Mouse (Mus musculus) spleen, adult 18-20 months (tissue): ENCODE measurements at regions not wholly inside any gene's neighbourhood (a gene's known extent, or its start where the extent isn't known, plus 50 kb on each side); places are given as distances from the start of the nearest gene placed in this dataset.
A peak's percentile ranks its signal among the peaks of the same experiment; 100 is the strongest.
"Not testable (repeated sequence)": the region's sequence is repeated elsewhere in the genome, so short reads cannot be mapped to it uniquely, and the experiment has no call there.

Source experiments
- DNase-seq, 2 experiments: peaks; one replicate each; pipeline ENCODE4 v3.0.0; 2022; ENCODE audit warnings: mixed read lengths in 2 of 2

DNA sequence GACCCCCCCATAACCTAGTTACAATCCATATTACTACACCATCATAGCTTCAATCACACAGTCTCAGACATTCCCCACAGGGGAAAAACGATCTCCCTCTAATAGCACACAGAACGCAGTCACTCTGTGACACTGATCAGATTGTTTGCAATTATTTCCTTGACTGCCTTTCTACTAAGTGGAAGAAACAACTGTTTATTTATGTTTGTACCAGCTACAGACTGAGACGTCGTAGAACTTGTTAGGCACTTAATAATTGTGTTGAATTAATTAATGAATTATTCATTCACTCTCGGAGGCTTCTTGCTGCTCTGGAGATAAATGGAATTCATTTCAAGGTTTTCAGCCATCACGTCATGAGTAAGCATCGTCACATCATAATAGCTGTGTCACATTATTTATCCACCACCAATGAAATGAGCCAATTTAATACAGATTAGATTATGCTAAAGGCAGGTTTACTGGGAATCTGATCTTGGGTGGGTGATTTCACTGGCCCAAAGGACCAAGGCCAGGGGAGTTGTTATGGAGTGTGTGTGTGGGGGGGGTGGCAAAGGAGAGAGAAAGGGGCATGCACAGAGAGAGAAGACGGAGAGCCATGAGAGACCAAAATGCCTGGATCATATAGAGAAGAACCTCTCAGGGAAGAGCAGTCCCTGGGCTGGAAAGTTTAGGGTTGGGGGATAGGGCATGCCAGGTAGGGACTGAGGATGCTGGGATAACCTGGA is 355.7 kb upstream of the Zwint start:
- no peak for DNase-seq

DNA sequence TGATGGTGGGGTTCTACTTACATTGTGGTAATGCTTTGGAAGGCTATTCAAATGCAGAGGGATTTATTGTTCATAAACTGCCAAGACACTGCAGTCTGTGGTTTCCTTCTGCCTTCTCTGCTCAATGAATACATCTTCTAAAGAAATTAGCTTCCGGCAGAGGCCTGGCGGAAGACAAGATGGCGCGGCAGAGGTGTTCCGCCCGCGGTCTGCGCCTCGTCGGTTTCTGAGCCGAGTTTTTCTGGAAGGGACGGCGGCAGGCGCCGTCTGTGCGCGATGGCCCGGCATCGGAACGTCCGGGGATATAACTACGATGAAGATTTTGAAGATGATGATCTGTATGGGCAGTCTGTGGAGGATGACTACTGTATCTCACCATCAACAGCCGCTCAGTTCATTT is 345.6 kb upstream of the Zwint start:
- not testable (repeated sequence) for DNase-seq

DNA sequence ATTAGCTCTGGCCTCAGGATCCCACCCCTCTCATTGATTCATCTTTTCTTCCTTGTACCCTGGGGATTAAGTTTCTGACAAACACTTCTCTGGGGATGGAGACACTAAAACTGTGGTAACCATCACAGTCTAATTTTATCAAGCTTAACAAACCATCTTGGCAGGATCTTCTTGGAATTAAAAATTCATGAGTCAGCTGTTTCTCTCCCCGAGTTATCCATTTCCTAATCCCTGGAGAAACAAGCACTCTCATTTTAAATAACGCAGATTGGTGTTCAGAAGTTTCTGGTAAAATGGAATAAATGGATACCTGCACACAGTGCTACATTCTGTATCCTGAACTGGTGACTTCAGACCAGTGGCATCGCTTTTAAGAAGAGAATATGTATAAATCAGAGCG is 336.3 kb upstream of the Zwint start:
- no peak for DNase-seq

DNA sequence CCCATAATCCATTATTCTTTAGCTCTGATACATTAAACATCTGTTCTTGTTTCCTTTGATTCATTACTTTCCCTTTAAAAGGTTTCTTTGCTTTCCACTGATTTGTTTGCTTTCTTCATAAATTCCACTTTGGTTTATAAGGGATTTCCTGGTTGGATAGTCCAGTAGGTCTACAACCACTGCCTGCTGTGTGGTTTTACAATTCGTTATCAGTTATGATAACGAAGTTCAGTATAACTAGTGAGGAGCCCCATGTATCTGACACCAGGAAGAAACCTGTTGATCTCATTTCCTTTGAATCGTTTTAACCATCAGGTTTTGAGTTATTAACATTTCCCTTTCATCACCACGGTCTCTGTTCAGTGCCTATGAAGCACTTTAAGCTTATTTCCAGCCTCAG is 334.3 kb upstream of the Zwint start:
- no peak for DNase-seq

DNA sequence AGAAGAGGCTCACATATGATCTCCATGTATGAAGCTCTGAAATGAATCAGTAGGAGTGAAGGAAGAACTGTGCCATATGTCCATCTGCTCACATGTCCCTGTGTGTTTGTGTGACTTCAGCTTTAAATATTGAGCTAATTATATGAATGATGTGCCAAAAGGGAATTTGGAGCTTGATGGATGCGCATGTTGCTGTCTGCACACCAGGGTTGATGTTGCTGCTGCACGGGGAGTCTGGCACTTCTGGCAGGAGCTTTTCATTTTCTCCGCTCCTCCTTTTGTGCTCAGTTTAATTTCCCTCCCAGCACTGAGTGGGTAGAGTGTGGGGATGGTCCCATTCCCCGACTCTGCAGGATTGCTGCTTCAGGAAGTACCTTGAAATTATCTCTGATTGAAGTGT is 328.0 kb upstream of the Zwint start:
- no peak for DNase-seq

DNA sequence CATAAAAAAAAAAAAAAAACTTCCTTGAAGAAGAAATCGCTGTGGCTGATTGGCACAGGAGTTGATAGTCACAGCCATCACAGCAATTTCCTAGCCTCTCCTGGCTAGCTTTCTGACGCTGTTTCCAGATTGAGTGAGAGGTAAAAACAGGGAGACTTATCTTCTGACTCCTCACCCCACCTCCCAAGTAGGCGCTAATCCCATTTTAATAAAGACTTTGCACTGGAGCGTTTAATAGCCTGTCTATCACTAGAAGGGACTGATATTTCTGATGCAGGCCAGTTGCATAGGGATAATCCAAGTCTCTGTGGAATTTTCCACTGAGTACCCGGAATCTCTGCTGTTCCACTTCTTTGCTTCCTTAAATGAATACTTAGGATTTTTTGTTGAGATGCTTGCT is 307.4 kb upstream of the Zwint start:
- no peak for DNase-seq

DNA sequence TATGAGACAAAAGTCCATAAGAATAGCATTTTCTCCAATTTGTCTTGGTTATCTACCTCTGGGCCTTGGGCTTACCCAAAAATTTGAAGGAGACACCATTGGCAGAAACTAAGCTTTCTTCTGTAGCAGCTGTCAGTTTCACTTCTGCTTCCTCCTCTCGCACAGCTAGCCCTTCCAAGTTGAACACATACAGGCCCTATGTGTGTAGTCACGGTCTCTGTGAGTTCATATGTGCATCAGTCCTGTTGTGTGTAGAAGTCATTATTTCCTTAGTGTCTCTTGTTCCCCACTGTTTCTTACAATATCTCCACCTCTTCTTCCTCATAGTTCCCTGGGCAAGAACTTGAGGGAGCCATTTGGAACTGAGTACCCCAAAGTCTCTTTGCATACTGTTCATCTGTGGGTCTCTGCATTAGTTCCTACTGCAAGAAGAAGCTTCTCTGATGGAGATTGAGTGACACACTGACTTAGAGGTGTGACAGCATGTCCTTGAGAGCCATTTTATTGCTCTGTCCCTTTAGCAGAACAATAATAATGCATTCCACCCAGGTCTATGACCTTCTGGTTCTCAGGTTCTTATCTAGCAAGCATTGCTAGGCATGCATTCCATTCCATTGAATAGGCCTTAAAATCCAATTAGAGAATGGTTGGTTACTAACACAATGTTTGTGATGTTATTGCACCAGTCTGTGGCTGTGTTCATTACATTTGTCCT is 306.5 kb upstream of the Zwint start:
- no peak for DNase-seq

DNA sequence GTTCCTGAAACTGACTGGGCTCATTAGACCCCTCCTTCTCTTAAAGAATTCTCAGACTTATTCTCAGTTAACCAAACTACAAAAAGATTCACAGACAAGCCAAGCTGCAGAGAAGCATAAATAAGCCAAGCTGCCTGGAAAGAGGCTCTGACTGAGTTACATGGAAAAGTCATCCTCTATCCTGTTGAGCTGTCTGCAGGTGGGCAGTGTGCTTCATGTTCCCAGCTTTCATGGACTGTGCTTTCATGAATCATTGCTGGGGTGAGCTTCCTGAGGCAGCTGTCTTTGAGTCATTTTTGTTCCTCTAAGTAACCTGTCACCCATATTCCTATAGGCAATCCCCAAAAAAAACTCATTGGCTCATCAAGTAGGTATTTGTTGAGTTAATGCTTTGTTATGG is 301.8 kb upstream of the Zwint start:
- no peak for DNase-seq

DNA sequence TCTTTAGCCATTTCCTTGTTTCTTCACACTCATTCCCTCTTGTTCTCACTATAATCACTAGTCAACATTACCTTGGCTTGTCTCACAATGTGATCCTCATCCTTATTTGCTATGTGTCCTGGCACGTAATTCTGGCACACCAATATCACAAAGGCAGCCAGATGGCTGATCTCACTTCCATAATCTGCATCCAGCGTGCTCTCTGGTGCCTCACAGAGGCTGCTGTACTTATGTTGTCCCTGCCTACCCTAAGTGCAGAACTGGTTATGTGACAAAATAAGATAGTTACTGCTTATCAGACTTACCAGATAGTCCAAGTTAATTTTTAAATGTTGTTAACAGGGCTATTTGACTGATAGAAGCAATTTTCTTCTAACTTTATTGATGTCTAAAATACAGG is 301.1 kb upstream of the Zwint start:
- no peak for DNase-seq

DNA sequence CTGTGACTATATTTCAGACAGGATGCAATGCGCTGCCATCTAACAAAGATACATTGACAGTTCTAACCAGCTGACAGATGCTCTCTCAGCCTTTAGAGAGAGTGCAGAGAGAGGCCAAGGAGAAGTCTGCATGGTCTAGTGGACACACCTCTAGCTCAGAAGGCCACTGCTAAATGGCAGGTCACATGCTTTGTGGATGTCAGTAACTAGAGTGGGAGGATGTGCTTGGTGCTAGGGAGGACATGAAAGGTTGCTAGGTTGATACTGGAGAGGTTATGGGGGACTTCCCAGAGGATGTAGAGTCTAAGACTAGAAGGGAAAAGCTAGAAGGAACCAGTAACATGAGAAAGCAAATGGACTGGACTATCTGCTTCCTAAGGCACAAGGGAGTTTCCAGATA is 271.3 kb upstream of the Zwint start:
- no peak for DNase-seq

DNA sequence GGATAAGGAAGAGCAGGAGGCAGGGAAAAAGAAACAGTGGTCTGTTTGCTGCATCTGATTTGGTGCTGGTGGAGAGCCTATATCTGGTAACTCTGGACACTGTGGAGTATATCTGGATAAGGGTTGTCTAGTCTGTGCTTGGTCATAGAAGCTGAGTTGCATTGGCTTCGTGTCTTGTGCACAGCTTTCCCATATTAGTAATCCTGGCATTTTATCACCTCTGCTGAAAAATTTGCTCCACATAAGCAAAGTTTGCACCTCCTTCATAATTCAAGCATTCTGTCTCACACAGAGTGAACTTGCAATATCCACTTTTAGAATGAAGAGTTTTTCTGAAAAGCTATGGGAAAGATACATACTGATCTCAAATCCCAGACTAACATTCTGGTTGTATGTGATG is 269.8 kb upstream of the Zwint start:
- no peak for DNase-seq

DNA sequence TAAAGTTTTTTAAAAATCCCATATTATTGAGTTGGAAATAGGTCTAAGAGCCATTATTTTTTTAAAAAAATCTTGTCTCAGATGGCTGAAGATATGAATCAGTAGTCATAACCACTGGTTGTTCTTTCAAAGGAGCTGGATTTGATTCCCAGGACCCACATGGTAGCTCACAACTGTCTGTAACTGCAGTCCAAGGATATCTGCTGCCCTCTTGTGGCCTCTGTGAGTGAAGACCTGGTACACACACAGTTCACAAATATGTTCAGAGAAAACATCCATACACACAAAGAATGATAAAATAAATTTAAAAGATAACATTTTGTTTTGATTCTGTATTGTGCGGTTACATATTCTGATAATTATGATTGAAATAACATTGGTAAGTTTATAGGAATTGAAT is 263.2 kb upstream of the Zwint start:
- DNase-seq: peak in 1 of 2 experiments; percentile 16

DNA sequence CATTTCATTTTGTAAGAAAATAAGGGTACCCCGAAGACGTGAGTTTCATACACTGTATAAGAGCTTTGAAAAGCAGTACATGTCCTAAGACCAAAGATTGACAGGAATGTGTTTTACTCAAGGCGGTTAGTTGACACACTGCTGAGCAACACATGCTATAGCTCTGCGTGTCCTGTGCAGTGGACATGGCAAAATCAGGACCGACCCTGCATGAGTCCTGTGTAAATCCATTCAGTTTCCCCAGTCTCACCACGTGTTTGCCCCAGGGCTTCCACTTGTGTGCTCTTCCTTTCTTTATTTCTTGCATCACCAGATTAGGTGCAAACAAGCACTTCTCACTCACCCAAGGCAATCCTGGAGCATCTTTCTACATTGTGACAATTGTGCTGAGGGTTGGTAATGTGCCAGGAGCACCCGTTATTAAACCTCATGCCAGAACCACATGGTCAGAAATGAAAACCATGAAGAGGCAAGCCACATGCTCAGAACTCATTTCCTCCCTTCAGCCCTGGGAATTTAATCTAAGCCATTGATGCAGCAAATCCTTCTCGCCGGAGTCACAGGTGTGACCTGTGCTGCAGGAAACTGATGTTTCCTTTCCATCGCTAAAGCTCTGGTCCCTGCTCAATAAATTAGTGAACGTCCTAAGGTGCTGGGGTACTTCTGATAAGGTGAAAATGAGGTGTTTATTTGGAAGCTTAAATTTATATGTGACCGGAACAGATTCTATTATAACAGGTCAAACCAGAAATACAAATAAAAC is 261.2 kb upstream of the Zwint start:
- DNase-seq: no peak

DNA sequence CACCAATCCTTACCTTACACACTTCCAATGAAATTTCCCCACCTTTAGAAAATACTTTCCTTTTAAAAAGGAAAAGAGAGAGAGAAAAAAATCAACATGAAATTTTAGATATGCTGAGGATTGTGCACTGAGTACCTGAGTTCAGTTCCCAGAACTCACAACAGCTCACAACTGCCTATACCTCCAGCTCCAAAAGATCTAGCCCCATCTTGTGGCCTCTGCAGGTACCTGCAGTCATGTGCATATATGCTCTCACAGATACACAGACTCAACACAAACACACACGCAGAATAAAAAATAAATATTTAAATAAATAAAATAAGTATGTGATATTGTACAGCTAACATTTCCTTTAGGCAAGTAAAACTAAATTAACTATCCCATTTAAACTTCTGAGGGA is 260.3 kb upstream of the Zwint start:
- no peak for DNase-seq

DNA sequence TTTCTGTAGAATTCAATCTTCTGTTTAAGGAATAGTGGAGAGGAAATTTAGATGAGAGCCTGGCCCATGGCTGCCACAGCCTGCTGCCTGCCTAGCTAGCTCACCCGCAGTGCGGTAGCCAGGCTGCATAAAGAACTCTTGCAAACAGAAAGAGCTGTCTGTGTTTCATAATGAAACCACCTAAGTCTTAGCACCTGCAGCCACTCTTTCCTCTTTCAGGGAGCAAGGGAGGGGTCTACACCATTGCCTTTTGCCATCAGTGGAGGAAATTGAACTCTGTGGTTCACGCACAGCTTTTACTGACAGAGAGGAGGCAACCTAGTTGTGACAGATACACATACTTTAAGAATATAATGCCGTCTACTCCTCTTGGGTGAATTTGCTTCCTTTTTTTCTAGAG is 251.4 kb upstream of the Zwint start:
- no peak for DNase-seq

DNA sequence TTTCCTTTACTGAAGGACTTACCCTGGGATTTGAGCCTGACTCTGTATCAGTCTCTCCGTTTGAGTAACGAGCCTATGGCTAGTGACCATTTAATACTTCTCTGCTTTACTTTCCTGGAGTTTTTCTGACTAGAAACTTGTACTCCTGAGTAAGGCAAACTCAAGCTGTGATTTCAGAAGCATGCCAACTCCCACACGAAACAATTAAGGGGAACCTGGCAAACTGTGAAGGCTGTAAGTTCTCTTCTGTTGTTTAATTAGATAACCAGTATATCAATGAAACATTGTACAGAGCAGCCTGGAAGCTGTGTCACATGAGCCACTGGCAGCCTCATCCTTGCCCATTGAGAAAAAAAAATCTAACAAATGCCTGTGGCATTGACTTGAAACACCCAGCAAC is 244.3 kb upstream of the Zwint start:
- no peak for DNase-seq

DNA sequence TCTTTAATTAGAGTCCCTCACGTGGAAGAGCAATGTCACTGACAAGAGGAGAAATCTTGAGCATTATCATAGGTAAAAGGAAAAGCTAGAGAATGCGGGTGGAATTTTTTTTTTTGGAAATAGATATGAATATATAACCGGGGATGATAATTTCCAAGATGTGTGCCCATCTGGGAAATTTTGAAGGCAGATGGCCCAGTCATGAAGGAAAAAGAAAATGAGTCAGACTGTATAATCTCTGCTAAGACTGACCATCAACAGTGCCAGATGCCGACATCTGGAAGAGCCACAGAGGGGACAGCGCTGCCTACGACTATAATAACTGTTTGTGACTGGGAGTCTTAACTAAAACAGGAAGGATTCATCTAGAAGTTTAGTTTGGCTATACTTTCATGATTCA is 243.0 kb upstream of the Zwint start:
- DNase-seq: no peak

DNA sequence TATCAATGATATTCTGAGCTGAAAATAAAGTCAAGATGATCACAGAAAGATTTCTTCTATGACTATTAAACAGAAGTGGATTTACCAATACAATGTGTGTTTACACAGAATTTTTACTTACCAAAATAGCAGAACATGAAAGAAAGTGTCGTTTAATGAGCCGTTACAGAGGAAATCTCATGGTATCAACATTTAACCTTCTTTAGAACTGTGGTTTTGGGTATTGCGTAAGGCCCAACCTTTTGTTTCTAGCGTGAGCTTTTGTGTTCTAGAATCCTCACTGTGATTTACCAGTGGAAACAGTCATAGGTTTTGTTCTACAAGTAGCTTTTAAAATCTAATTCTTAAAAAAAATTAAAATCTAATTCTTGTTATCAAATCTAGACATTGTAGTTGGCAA is 200.0 kb upstream of the Zwint start:
- no peak for DNase-seq

DNA sequence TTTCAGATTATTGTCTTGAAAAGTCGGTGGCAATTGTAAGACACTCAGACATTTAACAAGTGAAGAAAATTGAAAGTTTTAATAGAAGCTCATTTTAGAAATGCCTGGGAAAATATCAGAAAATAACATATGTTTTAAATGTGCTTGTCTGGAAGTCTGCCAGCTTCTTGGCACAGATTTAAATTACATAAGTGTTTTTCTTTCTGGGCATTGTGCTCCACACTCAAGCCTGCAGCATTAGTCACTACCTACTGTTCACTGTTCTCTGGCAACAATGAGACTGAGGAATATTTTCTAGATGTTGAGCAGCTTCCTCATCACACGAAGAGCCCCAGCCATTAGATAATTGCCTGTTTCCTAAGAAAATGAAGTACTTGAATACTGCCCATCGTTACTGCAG is 170.3 kb upstream of the Zwint start:
- no peak for DNase-seq

DNA sequence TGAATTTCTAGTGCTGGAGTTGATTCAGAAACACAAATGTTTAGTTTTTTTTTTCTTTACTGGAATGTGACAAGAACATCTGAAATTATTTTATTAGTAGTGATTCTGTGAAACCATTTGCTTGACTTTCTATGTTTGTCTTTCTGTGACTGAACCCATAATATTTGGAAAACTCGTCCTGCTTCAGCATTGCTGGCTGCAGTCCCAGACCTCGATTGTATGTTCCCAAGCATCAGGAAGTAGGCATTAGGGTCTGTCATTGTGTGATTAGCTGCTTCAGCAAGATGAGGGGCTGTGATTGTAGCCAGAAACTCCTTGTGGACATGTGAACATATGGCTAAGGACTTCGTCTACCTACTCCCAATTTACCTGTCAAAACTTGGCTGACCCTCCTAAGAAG is 122.2 kb upstream of the Zwint start:
- no peak for DNase-seq

DNA sequence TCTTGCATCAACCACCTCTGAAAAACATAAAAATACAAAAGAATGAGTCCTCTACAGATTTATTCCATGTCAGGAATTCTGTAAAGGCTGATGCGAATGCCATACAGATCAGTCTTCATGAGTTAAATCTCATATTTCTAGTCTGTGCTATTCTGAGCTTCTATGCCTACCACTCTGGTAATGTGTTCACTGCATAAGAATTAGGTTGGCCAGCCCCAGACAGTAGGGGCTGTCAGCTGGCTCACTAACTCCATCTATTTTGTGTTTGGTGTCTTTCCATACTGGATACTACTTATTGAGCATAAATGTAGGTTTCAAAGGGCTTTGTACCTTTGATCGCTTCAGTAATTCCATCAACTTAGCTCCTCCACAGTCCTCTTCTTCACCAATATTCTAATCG is 121.2 kb upstream of the Zwint start:
- DNase-seq: no peak

DNA sequence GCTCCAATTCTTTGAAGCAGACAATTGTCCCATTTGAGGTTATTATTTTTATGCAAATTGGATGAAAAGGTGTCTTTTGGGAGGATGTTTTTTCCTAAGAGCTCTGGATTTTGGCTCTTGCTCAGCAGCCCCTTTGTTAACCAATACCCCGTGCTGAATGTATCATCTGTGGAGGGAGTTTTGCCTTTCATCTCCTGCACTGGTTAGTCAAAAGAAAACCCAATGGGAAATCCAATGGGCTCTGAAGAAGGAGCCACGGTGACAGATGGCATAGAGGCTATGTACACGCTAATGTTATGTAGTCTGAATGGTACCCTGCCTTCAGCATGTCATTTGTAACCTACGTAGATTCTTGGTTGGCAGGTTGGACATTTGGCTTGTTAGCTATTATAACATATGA is 120.8 kb upstream of the Zwint start:
- no peak for DNase-seq

DNA sequence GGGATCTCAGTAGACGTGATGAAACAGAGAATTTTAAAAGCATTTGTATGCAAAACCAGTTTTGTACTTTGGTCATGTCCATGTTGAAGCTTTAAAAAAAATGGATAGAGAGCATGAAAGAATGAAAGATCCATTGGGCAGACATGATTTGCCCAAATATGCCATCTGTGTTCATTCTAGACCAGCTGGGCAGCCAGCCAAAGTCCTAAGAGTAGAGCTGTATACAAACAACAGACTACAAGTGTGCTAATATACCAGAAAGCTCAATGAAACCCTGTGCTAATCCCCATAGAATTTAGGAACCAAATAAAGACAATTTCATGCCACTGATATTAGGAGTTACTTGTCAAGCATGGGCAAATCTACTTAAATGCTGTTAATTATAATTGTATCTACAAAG is 105.1 kb upstream of the Zwint start:
- DNase-seq: no peak

DNA sequence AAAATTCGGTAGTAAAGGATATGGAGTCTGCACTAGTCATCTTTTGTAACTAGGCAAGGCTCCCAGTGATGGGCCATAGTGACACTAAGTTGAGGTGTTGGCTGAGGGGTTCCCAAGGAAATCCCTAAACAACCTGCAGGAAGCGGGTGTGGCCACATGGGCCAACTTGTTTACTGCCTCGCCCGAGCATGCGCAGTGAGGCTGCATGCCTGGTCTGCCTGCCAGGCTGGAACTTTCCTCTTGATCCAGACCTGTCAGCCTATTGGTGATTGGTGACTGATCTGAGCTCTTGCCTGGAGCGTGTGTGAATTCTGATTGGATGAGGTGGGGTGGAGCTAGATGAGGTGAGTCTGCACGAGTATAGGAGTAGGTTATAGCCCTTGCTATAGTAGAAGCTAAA is 103.1 kb upstream of the Zwint start:
- DNase-seq: no peak
